Mouse (Mus musculus) heart, postnatal 4 days (tissue): ENCODE results near the gene Golph3l. TPM values are rescaled to one million over a fixed set of nuclear protein-coding genes. Genes with fewer than 3 reads are reported as not detected.
A peak's percentile ranks its signal among the peaks of the same experiment; 100 is the strongest.
"Not testable (repeated sequence)": the region's sequence is repeated elsewhere in the genome, so short reads cannot be mapped to it uniquely, and the experiment has no call there.

Experiments used
- DNase-seq: peaks from one replicate; pipeline ENCODE4 v3.0.0; 2021
- total RNA-seq, 2 experiments: library from RNA; stranded (reverse); gene quantifications; 2 replicates each; pipeline ENCODE4 v1.2.3; 2021

Golph3l gene
- total RNA-seq = 10 to 100 TPM; 16.9 to 20.5 TPM

DNA sequence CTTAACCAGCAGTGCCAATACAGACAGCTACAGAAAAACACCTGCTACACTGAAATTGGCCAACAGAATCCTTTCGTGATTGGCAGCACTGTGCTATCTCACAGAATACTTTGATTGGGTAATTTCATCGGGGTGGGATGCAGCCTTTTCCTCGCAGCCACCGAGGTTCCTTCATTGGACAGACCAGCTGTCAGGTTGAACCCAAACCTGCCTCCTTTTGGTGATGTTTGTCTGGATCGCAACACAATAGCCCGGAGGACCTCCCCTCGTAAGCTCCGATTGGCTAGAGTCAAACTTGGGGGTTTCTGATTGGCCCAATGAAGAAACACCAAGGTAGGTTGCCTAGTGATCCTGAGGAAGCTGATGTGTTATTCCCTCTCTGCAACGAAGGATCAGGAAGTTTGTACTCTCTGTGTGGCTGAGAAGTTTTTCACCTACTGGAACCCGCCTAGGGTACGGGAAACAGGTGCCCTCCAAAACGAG lies at the start of gene Golph3l:
Golph3l (plus strand) TSS at position 331 of the 483 bp plus-strand sequence.
- peak; percentile 95 for DNase-seq

GRCm38 (mm10) chr3:95538936-95539335 lies 49.8 kb upstream of the Golph3l start:
- DNase-seq = no peak

DNA sequence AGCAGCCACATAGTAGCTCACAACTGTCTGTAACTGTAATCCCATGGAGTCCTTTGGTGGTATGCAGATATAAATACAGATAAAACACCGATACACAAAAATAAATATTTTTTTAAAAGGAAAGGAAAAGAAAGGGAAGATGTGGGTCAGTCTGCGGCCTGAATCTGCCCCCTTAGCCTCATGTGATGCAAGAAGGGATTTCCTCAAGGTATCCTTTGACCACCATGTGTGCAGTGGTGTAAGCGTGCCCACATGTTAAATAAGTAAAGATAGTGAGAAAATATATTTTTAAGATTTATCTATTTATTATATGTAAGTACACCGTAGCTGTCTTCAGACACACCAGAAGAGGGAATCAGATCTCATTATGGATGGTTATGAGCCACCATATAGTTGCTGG lies 48.9 kb upstream of the Golph3l start:
- no peak for DNase-seq

DNA sequence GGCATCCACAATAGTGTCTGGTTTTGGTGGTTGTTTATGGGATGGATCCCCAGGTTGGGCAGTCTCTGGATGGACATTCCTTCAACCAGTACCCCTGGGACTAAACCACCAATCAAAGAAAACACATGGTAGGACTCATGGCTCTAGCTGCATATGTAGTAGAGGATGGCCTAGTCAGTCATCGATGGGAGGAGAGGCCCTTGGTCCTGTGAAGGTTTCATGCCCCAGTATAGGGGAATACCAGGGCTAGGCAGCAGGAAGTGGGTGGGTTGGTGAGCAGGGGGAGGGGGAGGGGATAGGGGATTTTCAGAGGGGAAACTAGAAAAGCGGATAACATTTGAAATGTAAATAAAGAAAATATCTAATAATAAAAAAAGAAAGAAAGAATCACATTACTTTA lies 47.5 kb upstream of the Golph3l start:
- DNase-seq = not testable (repeated sequence)

DNA sequence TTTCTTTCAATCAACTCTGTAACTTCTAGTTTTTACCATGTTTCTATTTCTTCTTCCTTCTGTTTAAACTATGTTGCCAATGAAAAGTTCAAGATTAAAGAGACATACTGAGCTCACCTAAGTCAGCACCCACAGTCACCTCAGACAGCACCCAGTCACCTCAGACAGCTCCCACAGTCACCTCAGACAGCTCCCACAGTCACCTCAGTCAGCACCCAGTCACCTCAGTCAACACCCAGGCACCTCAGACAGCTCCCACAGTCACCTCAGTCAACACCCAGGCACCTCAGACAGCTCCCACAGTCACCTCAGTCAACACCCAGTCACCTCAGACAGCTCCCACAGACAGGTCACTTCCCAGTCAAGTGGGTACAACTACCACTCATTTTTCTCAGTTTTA lies 46.6 kb upstream of the Golph3l start:
- no peak for DNase-seq

- DNase-seq = no peak
Observed at GRCm38 (mm10) chr3:95542981-95543380, 45.8 kb upstream of the Golph3l start.

GRCm38 (mm10) chr3:95550176-95550575 lies 38.6 kb upstream of the Golph3l start:
- no peak for DNase-seq

- no peak for DNase-seq
Observed at GRCm38 (mm10) chr3:95553986-95554385, 34.7 kb upstream of the Golph3l start.

DNA sequence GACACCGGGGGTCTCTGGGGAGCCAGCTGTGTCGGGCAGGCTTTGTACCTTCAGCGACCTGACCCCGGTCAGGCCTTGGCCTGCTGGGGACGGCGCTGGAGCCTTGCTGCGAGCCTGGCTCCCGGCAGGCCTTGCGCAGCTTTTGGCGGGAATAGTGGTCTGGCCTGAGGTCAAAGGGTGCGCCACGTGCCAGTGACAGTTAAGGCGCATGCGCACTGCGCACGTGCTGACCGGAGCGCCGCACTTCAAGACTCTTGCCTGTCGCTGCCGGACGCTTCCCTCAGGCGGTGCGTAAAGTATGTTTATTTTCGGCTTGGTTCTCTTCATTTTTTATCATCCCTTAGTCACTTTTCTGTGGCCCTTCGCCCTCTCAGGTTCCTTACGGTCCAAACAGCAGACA lies 29.3 kb upstream of the Golph3l start, which contains the start of gene Hormad1:
Hormad1 (plus strand) TSS at position 241 of the 400 bp plus-strand sequence.
- no peak for DNase-seq

- no peak for DNase-seq
Observed at GRCm38 (mm10) chr3:95560738-95561137, 28.0 kb upstream of the Golph3l start.

- no peak for DNase-seq
Observed at GRCm38 (mm10) chr3:95561826-95562225, 26.9 kb upstream of the Golph3l start.

- no peak for DNase-seq
Observed at GRCm38 (mm10) chr3:95569585-95569984, 19.1 kb upstream of the Golph3l start.

DNA sequence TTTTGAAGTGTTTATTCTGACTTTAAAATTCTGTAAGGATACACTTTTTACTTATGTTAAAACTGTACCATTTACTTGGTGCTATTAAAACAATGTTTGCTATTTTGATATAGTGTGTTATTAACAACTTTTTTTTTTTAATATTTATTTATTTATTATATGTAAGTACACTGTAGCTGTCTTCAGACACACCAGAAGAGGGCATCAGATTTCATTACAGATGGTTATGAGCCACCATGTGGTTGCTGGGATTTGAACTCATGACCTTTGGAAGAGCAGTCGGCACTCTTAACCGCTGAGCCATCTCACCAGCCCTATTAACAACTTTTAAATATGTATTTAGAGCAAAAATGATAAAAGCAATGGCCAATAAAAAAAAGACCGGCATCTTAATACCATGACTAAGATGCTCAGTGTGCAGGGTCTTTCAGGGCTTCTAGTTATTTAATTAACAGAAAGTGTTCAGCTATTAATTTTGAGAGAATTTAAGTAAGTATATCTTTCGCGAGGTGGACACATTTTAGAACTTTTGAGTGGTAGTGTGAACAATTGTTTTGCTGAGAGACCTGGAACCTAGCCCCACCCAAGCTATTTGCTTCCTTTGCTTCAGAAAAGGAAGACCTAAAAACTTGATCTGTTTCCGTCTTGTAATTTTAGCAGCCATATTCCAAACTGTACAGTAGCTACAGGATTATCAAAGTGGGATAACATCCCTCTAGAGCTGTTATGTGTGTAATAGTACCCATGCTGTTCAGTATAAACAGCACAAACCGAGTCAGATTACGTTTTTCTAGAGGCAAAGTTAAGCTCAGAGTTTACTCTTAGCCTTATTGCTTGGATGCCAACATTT lies 755 bp upstream of the Golph3l start:
- no peak for DNase-seq

- DNase-seq = no peak
Observed at GRCm38 (mm10) chr3:95598734-95599133, 10.0 kb downstream of the Golph3l start.

DNA sequence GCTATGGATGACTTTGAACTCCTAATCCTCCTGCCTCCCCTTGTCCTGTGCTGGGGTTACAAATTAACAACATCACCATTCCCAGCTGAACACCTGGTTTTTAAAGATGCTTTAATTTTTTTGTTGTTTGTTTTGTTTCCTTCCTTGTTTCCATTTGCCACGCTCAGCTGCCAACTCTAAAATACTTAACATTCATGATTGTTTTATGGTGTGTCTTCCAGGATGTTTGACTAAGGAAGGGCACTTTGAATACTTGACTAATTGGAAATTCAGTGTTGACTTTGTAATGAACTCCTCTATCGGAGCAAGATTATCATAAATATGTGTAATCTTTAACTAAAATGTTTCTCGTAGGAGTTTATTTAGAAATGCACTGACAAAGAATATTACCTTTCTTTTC lies 12.6 kb downstream of the Golph3l start:
- DNase-seq = no peak

- DNase-seq = peak; percentile 38
Observed at GRCm38 (mm10) chr3:95606096-95606495, 17.4 kb downstream of the Golph3l start.

GRCm38 (mm10) chr3:95609195-95609594 lies 20.5 kb downstream of the Golph3l start:
- no peak for DNase-seq

- no peak for DNase-seq
Observed at GRCm38 (mm10) chr3:95613996-95614395, 25.3 kb downstream of the Golph3l start.

- DNase-seq = no peak
Observed at GRCm38 (mm10) chr3:95618511-95618910, 29.8 kb downstream of the Golph3l start.

GRCm38 (mm10) chr3:95621241-95621640 lies 32.5 kb downstream of the Golph3l start:
- no peak for DNase-seq

DNA sequence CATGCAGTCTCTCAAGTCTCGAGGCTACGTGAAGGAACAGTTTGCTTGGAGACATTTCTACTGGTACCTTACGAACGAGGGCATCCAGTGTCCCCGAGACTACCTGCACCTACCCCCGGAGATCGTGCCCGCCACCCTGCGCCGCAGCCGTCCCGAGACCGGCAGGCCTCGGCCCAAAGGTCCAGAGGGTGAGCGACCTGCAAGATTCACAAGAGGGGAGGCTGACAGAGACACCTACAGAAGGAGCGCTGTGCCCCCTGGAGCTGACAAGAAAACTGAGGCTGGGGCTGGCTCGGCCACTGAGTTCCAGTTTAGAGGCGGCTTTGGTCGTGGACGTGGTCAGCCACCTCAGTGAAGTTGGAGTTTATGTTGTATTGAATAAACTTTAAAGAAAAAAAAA lies 33.7 kb downstream of the Golph3l start:
- DNase-seq = not testable (repeated sequence)

DNA sequence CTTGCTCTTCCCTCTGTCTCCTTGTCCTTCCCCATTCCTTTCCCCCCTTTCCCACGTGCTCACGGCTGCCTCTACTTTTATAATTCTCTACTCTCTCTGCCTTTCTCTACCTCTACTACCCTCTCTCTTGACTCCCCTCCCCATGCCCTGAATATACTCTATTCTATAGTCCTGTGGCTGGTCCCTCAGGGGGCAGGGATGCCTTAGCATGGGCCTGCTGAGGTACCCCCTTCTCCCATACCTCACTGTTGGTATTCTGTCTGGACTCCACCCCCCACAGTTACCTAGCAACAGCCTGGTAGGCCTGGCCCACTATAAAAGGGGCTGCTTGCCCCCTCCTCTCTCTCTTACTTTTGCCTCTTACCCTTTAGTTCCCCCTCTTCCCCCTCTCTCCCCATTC lies 34.8 kb downstream of the Golph3l start:
- DNase-seq = no peak

DNA sequence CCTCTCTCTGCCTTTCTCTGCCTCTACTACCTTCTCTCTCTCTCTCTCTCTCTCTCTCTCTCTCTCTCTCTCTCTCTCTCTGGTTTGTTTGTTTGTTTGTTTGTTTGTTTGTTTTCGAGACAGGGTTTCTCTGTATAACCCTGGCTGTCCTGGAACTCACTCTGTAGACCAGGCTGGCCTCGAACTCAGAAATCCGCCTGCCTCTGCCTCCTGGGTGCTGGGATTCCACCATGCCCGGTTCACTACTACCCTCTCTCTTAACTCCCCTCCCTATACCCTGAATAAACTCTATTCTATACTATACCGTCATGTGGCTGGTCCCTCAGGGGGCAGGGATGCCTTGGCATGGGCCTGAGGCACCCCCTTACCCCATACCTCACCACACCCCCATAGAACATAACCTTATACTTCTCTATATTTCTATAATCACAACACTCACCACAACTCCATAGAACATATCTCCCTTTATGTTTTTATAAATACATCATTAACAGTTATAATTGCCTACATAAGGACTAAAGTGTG lies 35.3 kb downstream of the Golph3l start:
- not testable (repeated sequence) for DNase-seq
